ENCODE assay signal across 8 mouse cellular contexts in genomic region chr7:89699668-89700350, GRCm38 (mm10).
DNase-seq lines count a peak whose midpoint lies in the region; ATAC-seq and TF ChIP-seq lines count a peak whose summit lies in the region.

No protein-coding gene starts in this region.

- no peak overlapping the region for H3K4me3 ChIP-seq in hindbrain, embryonic 14.5 days (replicated peaks; ENCODE audit: low read length)
- no peak overlapping the region for H3K4me3 ChIP-seq in hindbrain, embryonic 11.5 days (ENCODE audit: low read depth, low read length)
- no peak overlapping the region for H3K4me3 ChIP-seq in intestine, postnatal 0 days (ENCODE audit: low read depth, low read length)

- H3K27ac ChIP-seq in hindbrain, embryonic 14.5 days, result no peak overlapping the region
- H3K27ac ChIP-seq in hindbrain, embryonic 11.5 days (ENCODE audit: low read depth, low read length), result no peak overlapping the region
- H3K27ac ChIP-seq in intestine, postnatal 0 days (ENCODE audit: low read depth, low read length), result no peak overlapping the region

- ATAC-seq in hindbrain, embryonic 14.5 days (ENCODE audit: low FRiP score), result peak; percentile 51; the same call in 1 of the 2 replicates
- ATAC-seq in hindbrain, embryonic 11.5 days (ENCODE audit: low FRiP score), result no peak
- ATAC-seq in intestine, postnatal 0 days, result peak; percentile 28; the same call in 1 of the 2 replicates

- DNase-seq in hindbrain, embryonic 14.5 days (ENCODE audit: low spot score), result no peak
- DNase-seq in hindbrain, embryonic 11.5 days (ENCODE audit: low spot score), result no peak
- peak; percentile 80 for DNase-seq in adipocyte (ENCODE audit: low spot score)
- peak; percentile 68 to 74 for DNase-seq in cerebellum, postnatal 10 days
- DNase-seq in spleen, postnatal 10 days (ENCODE audit: low spot score in 2 of 2), result no peak
- DNase-seq in left cerebral cortex, adult 18-20 months (ENCODE audit: low spot score in 2 of 2), result no peak
- DNase-seq in right cerebral cortex, adult 2 months (ENCODE audit: low spot score in 2 of 2), result no peak

- H3K9me3 ChIP-seq in hindbrain, embryonic 14.5 days (ENCODE audit: control insufficient read depth, low read length), result no peaks in the 10 kb centered on the region
- no peaks in the 10 kb centered on the region for H3K9me3 ChIP-seq in hindbrain, embryonic 11.5 days (ENCODE audit: control insufficient read depth, low read length)
- no peaks in the 10 kb centered on the region for H3K9me3 ChIP-seq in intestine, postnatal 0 days (ENCODE audit: control insufficient read depth)

- 62% methylated on average over 5 of the region's 5 CpGs for WGBS in hindbrain, embryonic 14.5 days
- 70% methylated on average over 5 of the region's 5 CpGs for WGBS in hindbrain, embryonic 11.5 days
- WGBS in intestine, postnatal 0 days, result 69% methylated on average over 5 of the region's 5 CpGs

- no peak overlapping the region for H3K9ac ChIP-seq in hindbrain, embryonic 14.5 days
- H3K9ac ChIP-seq in hindbrain, embryonic 11.5 days (ENCODE audit: low read depth, low read length), result no peak overlapping the region
- no peak overlapping the region for H3K9ac ChIP-seq in intestine, postnatal 0 days (ENCODE audit: low read depth, low read length)

- H3K36me3 ChIP-seq in hindbrain, embryonic 14.5 days (replicated peaks; ENCODE audit: control insufficient read depth, insufficient read depth), result no peaks in the 10 kb centered on the region
- no peaks in the 10 kb centered on the region for H3K36me3 ChIP-seq in hindbrain, embryonic 11.5 days (ENCODE audit: control insufficient read depth, insufficient read depth, low read length)
- H3K36me3 ChIP-seq in intestine, postnatal 0 days (ENCODE audit: control insufficient read depth, insufficient read depth), result no peaks in the 10 kb centered on the region

- H3K4me1 ChIP-seq in hindbrain, embryonic 14.5 days (replicated peaks; ENCODE audit: control insufficient read depth, insufficient read depth, low read length), result no peaks in the 10 kb centered on the region
- no peaks in the 10 kb centered on the region for H3K4me1 ChIP-seq in hindbrain, embryonic 11.5 days (replicated peaks; ENCODE audit: control insufficient read depth, insufficient read depth, low read length)
- no peaks in the 10 kb centered on the region for H3K4me1 ChIP-seq in intestine, postnatal 0 days (replicated peaks; ENCODE audit: control insufficient read depth, insufficient read depth, low read length)

- no peak overlapping the region for H3K4me2 ChIP-seq in hindbrain, embryonic 14.5 days (replicated peaks)
- H3K4me2 ChIP-seq in hindbrain, embryonic 11.5 days (replicated peaks; ENCODE audit: low read depth, low read length), result no peak overlapping the region
- no peak overlapping the region for H3K4me2 ChIP-seq in intestine, postnatal 0 days (replicated peaks; ENCODE audit: low read depth)

- no peaks in the 10 kb centered on the region for H3K27me3 ChIP-seq in hindbrain, embryonic 14.5 days (ENCODE audit: control insufficient read depth, insufficient read depth, low read length)
- H3K27me3 ChIP-seq in hindbrain, embryonic 11.5 days (ENCODE audit: control insufficient read depth, insufficient read depth, low read length), result no peaks in the 10 kb centered on the region
- H3K27me3 ChIP-seq in intestine, postnatal 0 days (replicated peaks; ENCODE audit: control insufficient read depth, insufficient read depth, low read length), result no peaks in the 10 kb centered on the region

- no peak for TF ChIP-seq CTCF in intestine, postnatal 0 days (IDR thresholded peaks at IDR 0.05; ENCODE audit: low read depth)

Comparison
In these comparisons a context has a peak if more than half of its experiments do, and no peak if none do; other contexts are left out.
1. DNase-seq: peak in adipocyte (single experiment) and cerebellum, postnatal 10 days (2 of 2); none in hindbrain, embryonic 14.5 days (single experiment), hindbrain, embryonic 11.5 days (single experiment), spleen, postnatal 10 days (0 of 2), left cerebral cortex, adult 18-20 months (0 of 2) and right cerebral cortex, adult 2 months (0 of 2).